Mouse (Mus musculus) CD4-positive, CD25-positive, alpha-beta regulatory T cell, adult 9 weeks (primary cell): ENCODE data around the gene Hist3h2a. TPM values are rescaled to one million over a fixed set of nuclear protein-coding genes. Genes with fewer than 3 reads are reported as not detected.

Source experiments
- polyA plus RNA-seq: library from polyadenylated mRNA; unstranded; fragments of 100-300 nt; shearing (Covaris generic); gene quantifications from one replicate; pipeline ENCODE4 v1.2.1, GENCODE M21; 2017

The Hist3h2a gene
- 18.3 TPM for polyA plus RNA-seq

GRCm38 (mm10) chr11:58954420-58955142 is at the start of gene Hist3h2a, which contains the start of gene Trim17:
Hist3h2a (plus strand) TSS chr11:58954685.
Trim17 (plus strand) TSS chr11:58954685.

GRCm38 (mm10) chr11:58917745-58918366 is 36.6 kb upstream of the Hist3h2a start, which contains the start of gene Btnl10:
Btnl10 (plus strand) TSS chr11:58917908.

GRCm38 (mm10) chr11:58938322-58939087 is 16.0 kb upstream of the Hist3h2a start, which contains the start of gene Rnf187:
Rnf187 (minus strand) TSS chr11:58938916.

GRCm38 (mm10) chr11:58948542-58949479 is 5.7 kb upstream of the Hist3h2a start, which contains the start of gene Hist3h2ba:
Hist3h2ba (plus strand) TSS chr11:58948920.

GRCm38 (mm10) chr11:58978027-58978705 is 23.7 kb downstream of the Hist3h2a start, which contains the start of gene Trim11:
Trim11 (plus strand) TSS chr11:58978093.

Other genes with a start within 250 kb of the Hist3h2a start
- 0.09 TPM for gene Olfr318, start 230.7 kb upstream of the Hist3h2a start, polyA plus RNA-seq
- not detected for gene Olfr317, start 215.5 kb upstream of the Hist3h2a start, polyA plus RNA-seq
- not detected for gene Olfr316, start 202.0 kb upstream of the Hist3h2a start, polyA plus RNA-seq
- not detected for gene Olfr315, start 181.5 kb upstream of the Hist3h2a start, polyA plus RNA-seq
- gene Olfr314, start 171.7 kb upstream of the Hist3h2a start, polyA plus RNA-seq = 0.10 TPM
- not detected for gene Fam183b, start 152.7 kb upstream of the Hist3h2a start, polyA plus RNA-seq
- gene Olfr313, start 139.7 kb upstream of the Hist3h2a start, polyA plus RNA-seq = not detected
- gene Olfr312, start 125.4 kb upstream of the Hist3h2a start, polyA plus RNA-seq = not detected
- gene Olfr311, start 115.4 kb upstream of the Hist3h2a start, polyA plus RNA-seq = not detected
- gene Gm12258, start 107.5 kb upstream of the Hist3h2a start, polyA plus RNA-seq = 10.2 TPM
- 14.1 TPM for gene 2810021J22Rik, start 87.5 kb upstream of the Hist3h2a start, polyA plus RNA-seq
- gene Zfp39, start 50.5 kb upstream of the Hist3h2a start, polyA plus RNA-seq = 12.8 TPM
- gene Btnl10, start 36.8 kb upstream of the Hist3h2a start, polyA plus RNA-seq = not detected
- 12.4 TPM for gene Rnf187, start 15.8 kb upstream of the Hist3h2a start, polyA plus RNA-seq
- gene Hist3h2ba, start 5.8 kb upstream of the Hist3h2a start, polyA plus RNA-seq = 25.7 TPM
- gene Trim17, start within 50 bp of the Hist3h2a start, polyA plus RNA-seq = 0.45 TPM
- gene Trim11, start 23.4 kb downstream of the Hist3h2a start, polyA plus RNA-seq = 25.0 TPM
- not detected for gene Obscn, start 181.7 kb downstream of the Hist3h2a start, polyA plus RNA-seq
- 0.93 TPM for gene Iba57, start 209.1 kb downstream of the Hist3h2a start, polyA plus RNA-seq
- gene Gjc2, start 228.5 kb downstream of the Hist3h2a start, polyA plus RNA-seq = not detected
- gene Guk1, start 237.5 kb downstream of the Hist3h2a start, polyA plus RNA-seq = 85.4 TPM
- gene Mrpl55, start 247.8 kb downstream of the Hist3h2a start, polyA plus RNA-seq = 54.4 TPM